Mouse (Mus musculus) ES-E14 (cell line): Measurements from ENCODE around the gene Cav1. TPM values are rescaled to one million over a fixed set of nuclear protein-coding genes. Genes with fewer than 3 reads are reported as not detected.

Experiments used
- DNase-seq: peaks from one replicate; pipeline ENCODE4 v3.0.0-alpha.2; 2013; ENCODE audit warnings: low read depth, low spot score
- H3K27ac ChIP-seq: 2 replicates; pipeline ENCODE4 v1.5.1; 2012; ENCODE audit warnings: low read depth, mild to moderate bottlenecking, low read length, moderate library complexity, mixed read lengths; ENCODE audit not compliant: poor library complexity, insufficient read depth, severe bottlenecking
- H3K36me3 ChIP-seq: 2 replicates; pipeline ENCODE4 v1.6.1; 2012; ENCODE audit warnings: mild to moderate bottlenecking, low read length, moderate library complexity, mixed read lengths; ENCODE audit not compliant: control insufficient read depth, poor library complexity, insufficient read depth, severe bottlenecking
- H3K4me1 ChIP-seq, 2 experiments: fragments of 150-350 bp in 1 of 2; sonication (generic) in 1 of 2; 2 replicates each; pipeline ENCODE4 v1.6.1; 2012; ENCODE audit warnings: low read length in 2 of 2, mild to moderate bottlenecking in 1 of 2, mixed read lengths in 1 of 2; ENCODE audit not compliant: control insufficient read depth in 2 of 2, insufficient read depth in 2 of 2, poor library complexity in 1 of 2
- H3K4me3 ChIP-seq, 2 experiments: fragments of 150-350 bp in 1 of 2; sonication (generic) in 1 of 2; 2 replicates each; pipeline ENCODE4 v1.5.1; 2012; ENCODE audit warnings: low read length in 2 of 2, low read depth in 1 of 2, mild to moderate bottlenecking in 1 of 2, mixed read lengths in 1 of 2; ENCODE audit not compliant: insufficient read depth in 1 of 2, poor library complexity in 1 of 2, severe bottlenecking in 1 of 2
- H3K9ac ChIP-seq: 2 replicates; pipeline ENCODE4 v1.6.1; 2012; ENCODE audit warnings: low read depth, mild to moderate bottlenecking, low read length, mixed read lengths; ENCODE audit not compliant: poor library complexity, insufficient read depth, severe bottlenecking
- H3K9me3 ChIP-seq: fragments of 150-350 bp; sonication (generic); 2 replicates; pipeline ENCODE4 v1.6.1; 2012; ENCODE audit warnings: low read depth, mild to moderate bottlenecking, low read length; ENCODE audit not compliant: control insufficient read depth, insufficient read depth
- CHD2 ChIP-seq: IDR thresholded peaks from 2 replicates; pipeline ENCODE4 v1.6.1; 2014; ENCODE audit warnings: mild to moderate bottlenecking, low read depth, low read length, inconsistent platforms
- HCFC1 ChIP-seq: IDR thresholded peaks from 2 replicates; pipeline ENCODE4 v1.6.1; 2012; ENCODE audit warnings: low read length, inconsistent platforms, borderline replicate concordance; ENCODE audit not compliant: insufficient read depth
- MAFK ChIP-seq: IDR thresholded peaks from 2 replicates; pipeline ENCODE4 v1.6.1; 2014; ENCODE audit warnings: mild to moderate bottlenecking, low read depth, low read length, inconsistent platforms; ENCODE audit not compliant: insufficient read depth
- ZC3H11A ChIP-seq: IDR thresholded peaks from 2 replicates; pipeline ENCODE4 v1.6.1; 2012; ENCODE audit warnings: low read depth, mild to moderate bottlenecking, inconsistent platforms, low read length, borderline replicate concordance
- ZNF384 ChIP-seq: IDR thresholded peaks from 2 replicates; pipeline ENCODE4 v1.6.1; 2012; ENCODE audit warnings: low read depth, low read length, inconsistent platforms
- in situ Hi-C, 2 experiments: fragments of 600-800 bp; cut with MboI; formaldehyde crosslinking; loops; one replicate each; pipeline ENCODE4 v1.15.1; 2025; ENCODE audit warnings: low sequenced_read_pairs in 2 of 2, inconsistent platforms in 1 of 2; ENCODE audit not compliant: unreplicated experiment in 2 of 2
- total RNA-seq: library from RNA; depleted of rRNA; stranded (reverse); fragments of 300-350 nt; gene quantifications from 2 replicates; pipeline ENCODE4 v1.2.3, GENCODE M21; 2012

The Cav1 gene
- total RNA-seq, 1 experiment: 35.7 TPM

DNA sequence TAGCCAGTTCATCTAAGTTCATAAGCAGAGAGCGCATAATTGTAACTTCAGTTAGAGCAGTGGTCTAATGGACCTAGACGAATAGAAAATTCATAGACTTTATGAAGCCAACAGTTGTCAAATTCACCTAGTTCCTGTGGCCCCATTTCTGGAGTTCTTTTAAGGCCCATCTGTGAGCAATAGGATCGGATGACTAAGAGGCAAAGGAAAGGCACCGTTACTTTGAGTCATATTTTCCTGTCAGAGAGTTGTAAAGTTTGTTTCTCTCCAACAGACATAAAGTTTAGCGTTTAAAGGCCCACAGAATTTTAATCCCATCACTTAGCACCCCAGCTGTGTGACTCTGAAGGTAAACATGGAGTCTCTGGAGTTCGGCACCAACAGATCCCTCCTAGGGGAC, 15.8 kb downstream of the Cav1 start:
- no peak for DNase-seq
- Histone ChIP-seq H3K27ac (no peak overlapping the region), H3K36me3 (no peaks in the 10 kb centered on the region), H3K4me3 (no peak overlapping the region), H3K9me3 (no peaks in the 10 kb centered on the region), H3K9ac (no peak overlapping the region), H3K4me1 (no peaks in the 10 kb centered on the region)
- TF ChIP-seq MAFK: no peak
- in situ Hi-C loops: no loop called here

DNA sequence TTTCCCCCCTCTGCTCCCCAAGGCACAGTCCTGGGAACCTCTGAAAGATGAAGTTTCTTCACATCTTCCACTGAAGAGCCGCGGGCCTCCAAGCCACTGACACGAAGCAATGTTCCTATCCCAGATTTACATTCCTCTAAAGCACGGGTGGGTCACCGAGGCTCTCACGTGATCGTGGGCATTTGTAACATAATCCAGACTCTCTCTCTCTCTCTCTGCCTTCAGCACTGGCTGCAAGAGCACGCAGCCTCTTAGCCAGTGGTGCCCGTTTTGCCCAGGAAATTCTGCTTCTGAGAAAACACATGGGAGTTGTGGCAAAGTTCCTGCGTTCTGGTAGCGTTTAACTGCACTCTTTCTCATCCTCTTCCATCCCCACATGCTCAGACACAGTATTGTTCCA, 21.1 kb downstream of the Cav1 start:
- H3K36me3 ChIP-seq: no peaks in the 10 kb centered on the region
- H3K27ac ChIP-seq: no peak overlapping the region
- no peak overlapping the region for H3K9ac ChIP-seq
- DNase-seq: no peak
- in situ Hi-C loops: no loop called here
- no peaks in the 10 kb centered on the region for H3K4me1 ChIP-seq
- TF ChIP-seq ZNF384: no peak
- TF ChIP-seq HCFC1: no peak
- no peak for TF ChIP-seq ZC3H11A
- TF ChIP-seq MAFK: no peak
- TF ChIP-seq CHD2: no peak
- no peaks in the 10 kb centered on the region for H3K9me3 ChIP-seq
- no peak overlapping the region for H3K4me3 ChIP-seq

DNA sequence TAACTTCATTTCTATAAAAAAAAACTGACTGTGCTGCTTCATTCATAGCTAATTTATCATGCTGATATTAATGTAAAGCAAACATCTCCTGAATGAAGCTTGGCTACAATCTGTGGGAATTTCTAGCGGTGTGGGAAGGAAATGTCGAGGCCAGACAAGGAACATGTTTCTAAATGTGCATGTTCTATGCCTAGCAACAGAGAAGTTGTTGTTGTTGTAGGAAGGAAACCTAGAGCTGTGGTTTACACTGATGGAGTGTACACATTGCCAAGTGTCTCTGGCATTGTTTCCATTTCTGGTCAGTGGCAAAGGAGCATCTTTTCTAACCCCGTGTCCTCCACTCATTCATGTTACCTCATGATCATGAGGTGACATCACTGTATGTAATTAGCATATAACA, 23.7 kb downstream of the Cav1 start:
- DNase-seq: no peak
- Histone ChIP-seq H3K36me3 (no peaks in the 10 kb centered on the region), H3K27ac (no peak overlapping the region), H3K9me3 (no peaks in the 10 kb centered on the region), H3K4me3 (no peak overlapping the region), H3K9ac (no peak overlapping the region), H3K4me1 (no peaks in the 10 kb centered on the region)
- in situ Hi-C loops: no loop called here
- TF ChIP-seq ZC3H11A: no peak
- no peak for TF ChIP-seq HCFC1
- TF ChIP-seq MAFK: no peak
- no peak for TF ChIP-seq ZNF384
- TF ChIP-seq CHD2: no peak

DNA sequence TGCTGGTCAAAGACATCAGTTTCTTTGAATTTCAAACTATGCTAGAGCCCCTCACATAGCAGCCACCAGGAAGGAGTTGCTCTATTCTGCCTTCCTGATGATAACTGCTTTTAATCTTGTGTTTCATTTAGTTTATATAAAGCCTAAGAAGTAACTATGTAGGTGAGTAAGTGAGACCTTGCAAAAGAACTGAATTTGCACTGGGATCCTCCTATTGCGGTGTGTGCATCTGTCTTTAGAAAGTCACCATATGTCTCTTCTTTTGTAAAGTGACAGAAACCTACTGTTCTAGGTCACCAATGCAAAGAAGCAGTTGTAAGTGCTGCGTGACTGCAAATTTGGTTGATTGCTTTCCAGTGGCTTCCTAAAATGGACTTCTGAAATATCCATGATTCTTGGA, 31.6 kb downstream of the Cav1 start:
- in situ Hi-C loops: no loop called here
- Histone ChIP-seq H3K4me3 (no peak overlapping the region), H3K4me1 (no peaks in the 10 kb centered on the region), H3K36me3 (no peaks in the 10 kb centered on the region), H3K9ac (no peak overlapping the region), H3K9me3 (no peaks in the 10 kb centered on the region), H3K27ac (no peak overlapping the region)
- DNase-seq: no peak
- no peak for TF ChIP-seq ZC3H11A
- no peak for TF ChIP-seq CHD2
- no peak for TF ChIP-seq ZNF384
- TF ChIP-seq MAFK: no peak
- no peak for TF ChIP-seq HCFC1

DNA sequence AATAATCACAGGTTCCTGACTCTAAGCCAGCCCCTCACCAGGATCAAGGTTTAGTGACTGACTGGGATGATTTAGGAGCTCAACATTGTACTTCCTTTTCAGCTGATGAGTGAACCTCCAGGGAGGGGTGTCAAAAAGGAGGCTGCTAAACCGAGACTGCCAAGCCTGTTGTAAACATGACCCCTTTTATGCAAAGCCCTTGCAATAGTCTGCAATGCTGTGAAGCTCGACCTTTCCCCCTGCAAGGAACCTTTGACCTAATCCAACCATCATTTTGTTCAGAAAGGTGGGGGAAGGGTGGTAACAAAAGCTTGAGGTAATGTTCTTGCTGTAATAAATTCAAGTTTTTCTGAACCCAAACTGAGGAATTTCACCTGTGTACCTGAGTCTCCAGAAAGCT, 34.3 kb downstream of the Cav1 start:
- Histone ChIP-seq H3K4me3 (no peak overlapping the region), H3K27ac (no peak overlapping the region), H3K9me3 (no peaks in the 10 kb centered on the region), H3K36me3 (no peaks in the 10 kb centered on the region), H3K9ac (no peak overlapping the region), H3K4me1 (no peaks in the 10 kb centered on the region)
- in situ Hi-C loops: no loop called here
- TF ChIP-seq ZC3H11A: no peak
- no peak for DNase-seq
